Mouse (Mus musculus) brown adipose tissue, adult 24 weeks (tissue): Measurements from ENCODE around the gene Zdhhc14. TPM values are rescaled to one million over a fixed set of nuclear protein-coding genes. Genes with fewer than 3 reads are reported as not detected.

Experiments used
- H3K27ac ChIP-seq: fragments of 200-500 bp; replicated peaks from 2 replicates; pipeline ENCODE4 v1.5.1; 2012; ENCODE audit warnings: low read depth, mild to moderate bottlenecking, low read length
- H3K4me1 ChIP-seq: fragments of 200-500 bp; 2 replicates; pipeline ENCODE4 v1.6.1; 2012; ENCODE audit warnings: low read length, mixed read lengths; ENCODE audit not compliant: control insufficient read depth, insufficient read depth, insufficient read length
- H3K4me3 ChIP-seq: fragments of 200-500 bp; 2 replicates; pipeline ENCODE4 v1.5.1; 2012; ENCODE audit warnings: low read depth, mild to moderate bottlenecking, low read length, moderate library complexity; ENCODE audit not compliant: insufficient read depth
- polyA plus RNA-seq: library from polyadenylated mRNA; stranded (reverse); fragments of >200 nt; gene quantifications from 2 replicates; pipeline ENCODE4 v1.2.4, GENCODE M21; 2012; ENCODE audit not compliant: missing spikeins, insufficient read depth, insufficient read length

Gene Zdhhc14
- polyA plus RNA-seq, 1 experiment = 3.1 TPM

GRCm38 (mm10) chr17:5756065-5756464 is 263.7 kb downstream of the Zdhhc14 start:
- Histone ChIP-seq H3K4me3 (no peak overlapping the region), H3K4me1 (0 out of 2 replicates have a peak, but pooled peaks cover 4% of the 10 kb centered on the region), H3K27ac (no peak overlapping the region)

DNA sequence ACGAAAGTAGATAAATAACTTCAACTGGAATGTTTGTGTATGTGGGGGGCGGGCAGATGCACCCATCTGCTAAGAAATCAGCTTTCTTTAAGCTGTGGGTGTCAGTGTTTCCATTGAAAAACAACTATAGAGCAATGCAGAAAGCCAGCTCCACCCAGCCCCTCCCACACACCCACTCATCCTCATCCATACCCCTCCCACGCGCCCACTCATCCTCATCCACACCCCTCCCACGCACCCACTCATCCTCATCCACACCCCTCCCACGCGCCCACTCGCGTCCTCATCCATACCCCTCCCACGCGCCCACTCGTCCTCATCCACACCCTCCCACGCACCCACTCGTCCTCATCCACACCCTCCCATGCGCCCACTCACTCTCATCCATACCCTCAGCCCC is 264.5 kb downstream of the Zdhhc14 start:
- no peak overlapping the region for H3K27ac ChIP-seq
- 0 out of 2 replicates have a peak, but pooled peaks cover 4% of the 10 kb centered on the region for H3K4me1 ChIP-seq
- no peak overlapping the region for H3K4me3 ChIP-seq

GRCm38 (mm10) chr17:5763768-5764167 is 271.4 kb downstream of the Zdhhc14 start:
- Histone ChIP-seq H3K4me3 (no peak overlapping the region), H3K27ac (no peak overlapping the region), H3K4me1 (no peaks in the 10 kb centered on the region)

DNA sequence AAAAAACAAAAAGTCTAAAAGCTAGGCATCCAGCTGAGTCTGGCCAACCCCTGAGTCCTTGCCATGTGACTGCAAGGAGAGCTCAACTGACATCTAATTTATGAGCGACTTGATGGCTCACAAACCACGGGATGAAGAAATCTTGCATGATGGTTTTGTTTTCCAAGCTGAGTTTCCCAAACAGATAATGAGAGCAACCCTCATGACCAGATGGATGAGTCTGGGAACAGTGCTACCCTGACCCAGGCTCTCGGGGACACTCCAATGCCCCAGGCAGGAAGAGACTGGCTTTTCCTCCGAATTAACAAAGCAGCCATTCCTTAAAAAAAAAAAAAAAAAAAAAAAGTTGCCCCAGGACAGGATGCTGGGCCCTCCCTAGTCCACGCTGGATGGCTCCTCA is 271.9 kb downstream of the Zdhhc14 start:
- Histone ChIP-seq H3K4me1 (no peaks in the 10 kb centered on the region), H3K27ac (no peak overlapping the region), H3K4me3 (no peak overlapping the region)

DNA sequence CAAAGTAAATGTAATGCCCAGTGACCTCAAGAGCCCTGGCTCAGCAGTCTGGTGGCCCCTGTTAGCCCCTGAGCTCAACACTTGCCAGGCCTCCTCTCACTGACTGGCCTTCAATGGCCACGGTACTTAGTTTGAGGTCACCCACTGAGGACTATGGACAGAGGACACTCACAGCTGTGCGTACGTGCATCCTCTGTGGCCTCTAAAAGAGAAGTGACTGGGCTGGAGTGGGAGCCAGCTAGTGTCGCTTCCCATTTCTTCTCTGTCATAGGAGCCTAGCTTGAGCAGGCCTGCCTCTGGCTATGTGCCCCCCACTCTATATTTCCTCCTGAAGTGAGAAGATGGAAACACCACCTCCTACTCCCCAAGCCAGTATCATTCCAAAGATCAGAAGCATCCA is 273.4 kb downstream of the Zdhhc14 start:
- Histone ChIP-seq H3K4me1 (peaks cover 4% of the 10 kb centered on the region; the same call in 1 of the 2 replicates), H3K27ac (no peak overlapping the region)

DNA sequence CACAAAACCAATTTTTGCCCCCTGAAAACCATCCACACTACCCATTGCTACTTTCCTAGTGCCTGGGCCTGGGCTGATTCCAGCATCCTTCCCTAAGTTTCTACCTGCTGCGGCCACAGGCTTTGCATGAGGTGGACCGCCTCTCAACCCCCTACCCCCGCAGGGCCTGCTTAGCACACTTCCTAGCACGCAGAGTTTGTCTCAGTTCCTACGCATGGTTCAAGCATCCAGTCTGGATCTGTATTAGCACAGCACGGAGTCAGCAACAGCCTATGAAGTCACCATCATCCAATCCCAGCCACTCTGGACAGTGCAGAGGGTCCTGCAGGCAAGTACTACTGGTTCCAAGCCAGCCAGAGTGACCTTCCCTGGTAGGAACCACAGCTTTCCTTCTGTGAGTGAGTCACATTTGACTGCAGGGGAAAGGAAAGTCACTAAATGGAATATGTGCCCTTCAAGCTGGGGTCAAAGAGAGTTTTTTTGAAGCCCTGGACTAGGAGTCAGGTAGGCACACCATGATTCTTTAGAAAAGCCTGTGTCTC is 275.9 kb downstream of the Zdhhc14 start:
- peaks cover 4% of the 10 kb centered on the region; the same call in 1 of the 2 replicates for H3K4me1 ChIP-seq
- H3K27ac ChIP-seq = no peak overlapping the region
- no peak overlapping the region for H3K4me3 ChIP-seq

More for the DNA sequence above, 273.4 kb downstream of the Zdhhc14 start:
- H3K4me3 ChIP-seq = no peak overlapping the region

GRCm38 (mm10) chr17:5768810-5769520 is 276.6 kb downstream of the Zdhhc14 start:
- Histone ChIP-seq H3K4me3 (no peak overlapping the region), H3K4me1 (peaks cover 4% of the 10 kb centered on the region; the same call in 1 of the 2 replicates), H3K27ac (no peak overlapping the region)

DNA sequence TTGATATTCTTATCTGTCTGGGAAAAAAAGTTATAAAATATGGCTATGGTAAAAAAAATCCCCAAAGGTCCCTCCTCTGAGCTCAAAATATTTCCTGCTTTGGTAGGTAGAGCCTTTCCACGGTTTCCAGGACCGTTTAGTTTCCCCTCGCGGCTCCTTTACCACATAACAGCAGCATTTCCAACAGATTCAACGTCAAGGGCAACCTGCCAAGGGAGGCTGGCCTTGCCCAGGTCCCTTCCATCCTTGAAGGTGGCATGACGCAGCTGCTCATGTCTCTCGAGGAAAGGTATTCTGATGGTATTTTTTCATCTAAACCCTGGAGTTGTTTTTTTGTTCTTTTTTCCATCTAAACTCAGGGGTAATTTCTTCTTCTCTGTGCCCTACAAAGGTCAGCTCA is 277.4 kb downstream of the Zdhhc14 start:
- H3K27ac ChIP-seq = peak overlapping the region; percentile 25; the same call in 1 of the 2 replicates
- peak overlapping the region; percentile 34; the same call in 1 of the 2 replicates for H3K4me3 ChIP-seq
- H3K4me1 ChIP-seq = peaks cover 4% of the 10 kb centered on the region; the same call in 1 of the 2 replicates

DNA sequence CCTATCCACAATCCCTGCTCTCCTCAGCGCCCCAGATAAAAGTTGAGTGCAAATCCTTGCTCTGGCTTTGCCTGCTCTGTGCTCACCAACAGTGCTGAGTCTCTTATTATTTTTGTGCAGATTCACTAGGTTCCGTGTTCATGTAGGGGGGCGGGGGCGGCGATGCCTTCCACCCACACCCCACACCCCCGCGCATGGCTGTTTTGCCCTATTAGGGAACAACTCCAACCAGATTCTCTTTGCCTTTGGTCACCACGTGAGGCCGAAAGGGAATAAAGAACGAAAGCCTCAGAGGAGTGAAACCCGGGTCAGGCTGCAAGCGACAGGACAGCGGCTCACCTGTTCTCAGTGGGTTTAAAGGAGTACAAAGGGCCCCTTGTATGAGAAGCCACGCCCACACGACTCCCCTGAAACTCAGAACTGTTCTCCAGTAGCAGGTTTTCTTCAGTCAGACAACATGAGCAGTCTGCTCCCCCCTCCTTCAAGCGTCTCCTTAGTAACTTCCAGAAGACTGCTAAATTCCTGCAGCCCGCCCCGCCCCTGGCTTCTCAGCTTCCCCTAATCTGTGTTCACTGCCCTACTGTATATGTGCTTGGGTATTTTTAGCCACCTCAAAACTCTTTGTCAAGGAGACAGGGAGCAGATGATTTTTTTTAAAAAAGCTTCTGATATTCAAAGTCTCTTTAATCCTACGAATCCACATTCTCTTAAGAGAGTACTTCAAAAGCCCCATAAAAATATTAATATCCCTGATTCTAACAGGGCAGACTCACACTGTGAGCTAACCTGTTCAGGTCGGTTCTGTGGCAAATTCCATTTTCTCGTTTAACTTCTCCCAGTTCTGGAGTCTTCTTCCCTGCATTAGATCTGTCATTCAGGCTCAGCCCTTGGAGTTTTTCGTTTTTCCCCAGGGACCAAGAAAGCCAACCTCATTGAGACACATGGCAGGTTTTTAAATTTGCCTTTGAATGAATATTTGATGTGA is 278.2 kb downstream of the Zdhhc14 start:
- Histone ChIP-seq H3K4me3 (peak overlapping the region; percentile 34), H3K27ac (peak overlapping the region; percentile 25; the same call in 1 of the 2 replicates)

DNA sequence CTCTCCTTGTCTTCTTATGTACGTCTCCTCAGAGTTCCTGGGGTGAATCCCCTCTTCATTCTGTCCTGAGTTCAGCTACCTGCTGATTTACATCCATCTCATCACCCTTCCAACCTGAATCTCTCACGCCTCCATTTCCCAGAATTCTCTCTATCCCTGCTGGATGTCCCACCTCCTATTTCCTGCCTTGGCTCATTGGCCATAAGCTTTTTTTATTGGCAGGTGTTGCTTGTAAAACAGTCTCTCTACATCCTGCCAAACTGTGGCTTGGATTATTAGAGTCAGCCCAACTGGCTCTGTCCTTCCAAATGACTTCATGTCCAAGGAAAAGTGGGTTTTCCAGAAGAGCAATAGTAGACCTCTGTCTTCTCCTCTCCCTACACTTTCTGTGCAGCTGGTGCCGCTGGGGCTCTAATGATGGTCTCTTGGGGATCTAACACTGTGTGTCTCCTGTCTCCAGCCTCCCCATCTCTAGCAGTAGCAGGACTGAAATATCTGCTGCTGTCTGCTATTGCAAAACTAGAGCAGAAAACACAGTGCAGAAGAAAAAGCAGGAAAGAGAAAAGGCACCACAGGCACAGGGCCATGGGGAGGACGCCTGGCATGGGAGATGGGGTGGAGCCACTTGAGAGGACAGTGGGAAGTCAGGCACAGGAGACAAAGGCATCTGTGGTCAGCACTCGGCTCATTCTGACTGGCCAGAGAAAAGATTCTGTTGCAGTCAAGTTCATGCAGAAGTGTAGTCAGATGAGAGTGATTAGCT is 288.0 kb downstream of the Zdhhc14 start:
- peaks cover 5% of the 10 kb centered on the region for H3K4me1 ChIP-seq
- no peak overlapping the region for H3K4me3 ChIP-seq
- H3K27ac ChIP-seq = no peak overlapping the region

More for the DNA sequence above, 278.2 kb downstream of the Zdhhc14 start:
- H3K4me1 ChIP-seq = peaks cover 4% of the 10 kb centered on the region; the same call in 1 of the 2 replicates

DNA sequence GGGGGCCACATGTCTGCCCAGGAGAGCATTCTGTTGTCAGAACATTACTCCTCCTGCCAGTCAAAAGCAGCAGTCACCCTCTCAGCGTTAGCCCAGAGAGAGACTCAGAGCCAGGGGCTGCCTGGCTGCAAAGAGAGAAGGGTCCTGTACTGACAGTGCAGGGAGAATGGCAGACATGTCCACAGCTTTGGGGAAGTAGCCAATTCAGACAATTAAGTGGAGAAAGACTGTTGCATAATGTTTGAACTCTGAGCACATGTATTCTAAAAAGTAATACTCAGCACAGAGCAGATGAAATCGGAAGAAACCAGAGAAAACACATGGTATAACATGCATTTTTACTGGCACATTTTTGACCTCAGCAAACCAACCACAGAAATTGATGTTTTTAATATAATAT is 292.9 kb downstream of the Zdhhc14 start:
- Histone ChIP-seq H3K27ac (no peak overlapping the region), H3K4me3 (no peak overlapping the region), H3K4me1 (peaks cover 5% of the 10 kb centered on the region)

DNA sequence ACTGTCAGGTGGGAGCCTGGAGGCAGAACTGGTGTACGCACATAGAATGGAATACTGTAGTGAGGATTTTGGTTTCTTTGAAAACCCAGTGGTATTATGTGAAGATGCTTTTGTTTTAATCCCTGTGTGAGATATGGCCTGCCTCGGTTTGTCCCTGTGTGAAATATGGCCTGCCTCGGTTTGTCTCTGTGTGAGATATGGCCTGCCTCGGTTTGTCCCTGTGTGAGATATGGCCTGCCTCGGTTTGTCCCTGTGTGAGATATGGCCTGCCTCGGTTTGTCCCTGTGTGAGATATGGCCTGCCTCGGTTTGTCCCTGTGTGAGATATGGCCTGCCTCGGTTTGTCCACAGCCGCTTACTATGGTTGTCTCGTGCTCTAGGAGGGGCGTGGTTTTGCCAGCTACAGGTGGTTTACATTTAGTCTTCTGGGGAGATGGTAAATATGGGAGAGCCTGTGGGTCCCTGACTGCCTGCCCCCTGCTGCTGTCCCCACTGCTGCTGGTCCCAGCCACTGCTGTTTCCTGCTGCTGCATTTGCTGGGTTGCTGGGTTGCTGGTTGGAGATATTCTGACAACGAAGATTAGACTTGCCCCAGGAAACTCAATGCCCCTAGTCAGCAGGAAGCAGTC is 299.9 kb downstream of the Zdhhc14 start:
- H3K4me3 ChIP-seq = no peak overlapping the region
- H3K27ac ChIP-seq = no peak overlapping the region
- peaks cover 3% of the 10 kb centered on the region; the same call in 1 of the 2 replicates for H3K4me1 ChIP-seq

DNA sequence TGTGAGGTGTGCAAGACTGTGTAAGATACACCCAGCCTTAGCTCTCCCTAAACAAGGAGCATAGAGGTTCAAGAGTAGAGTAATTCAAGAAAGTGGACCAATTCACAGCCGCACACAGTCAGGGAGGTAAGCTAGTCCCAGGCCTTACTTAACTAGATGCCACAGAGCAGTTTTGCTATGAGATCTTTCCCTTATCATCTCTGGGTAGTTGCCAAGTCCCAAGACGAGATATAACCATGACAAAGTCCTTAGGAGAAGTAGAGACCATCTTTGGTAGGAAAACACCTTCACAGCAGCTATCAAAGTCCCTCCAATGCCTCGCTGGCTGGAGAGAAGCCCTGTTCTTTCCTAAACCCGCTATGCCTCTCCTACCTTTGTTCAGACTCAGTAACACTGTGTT is 301.2 kb downstream of the Zdhhc14 start:
- Histone ChIP-seq H3K27ac (no peak overlapping the region), H3K4me1 (peaks cover 10% of the 10 kb centered on the region), H3K4me3 (no peak overlapping the region)

DNA sequence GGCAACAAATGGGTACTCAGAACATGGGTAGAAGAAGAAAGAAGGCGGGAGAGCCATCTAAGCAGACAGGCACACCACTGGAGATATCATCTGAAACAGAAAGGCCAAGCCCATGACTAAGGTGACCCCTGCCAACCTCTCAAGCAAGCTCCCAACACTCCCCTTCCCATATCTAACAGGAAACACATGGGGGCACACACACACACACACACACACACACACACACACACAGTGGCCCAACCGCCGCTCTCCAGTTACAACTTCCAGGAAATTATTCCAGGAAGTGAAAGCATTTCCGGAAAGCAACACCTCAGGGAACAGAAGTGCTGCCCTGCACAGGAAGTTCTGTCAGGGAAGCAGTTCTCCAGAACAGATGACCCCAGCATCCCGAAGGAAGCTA is 301.9 kb downstream of the Zdhhc14 start:
- Histone ChIP-seq H3K4me3 (no peak overlapping the region), H3K27ac (0 out of 2 replicates have a peak overlapping the region, but pooled peaks have one; percentile 20), H3K4me1 (peaks cover 10% of the 10 kb centered on the region)
